24 mouse cellular contexts compared by ENCODE assay signal in genomic region chr6:17077270-17077669, GRCm38 (mm10). TPM values are rescaled to one million over a fixed set of nuclear protein-coding genes. Genes with fewer than 3 reads are reported as not detected.
DNase-seq lines count a peak whose midpoint lies in the region; ATAC-seq and TF ChIP-seq lines count a peak whose summit lies in the region.
"Had no signal": no experiment of that assay in that cellular context is flagged by ENCODE, and none has a peak within 500 bp of the region (broad histone marks: within the 10 kb centered on the region; RNA-seq: fewer than 3 reads in every experiment).

No protein-coding gene starts in this region.

- no peak for ATAC-seq in intestine, embryonic 14.5 days (replicated peaks; ENCODE audit: low FRiP score, low TSS enrichment, low read depth)
- ATAC-seq in intestine, embryonic 16.5 days: no peak
- ATAC-seq in stomach, embryonic 14.5 days (ENCODE audit: insufficient number of reproducible peaks, insufficient read depth, low FRiP score, low read depth): no peak
- ATAC-seq in stomach, postnatal 0 days (ENCODE audit: low FRiP score, low TSS enrichment): no peak
- ATAC-seq in megakaryocyte-erythroid progenitor cell, adult 5-6 weeks (replicated peaks; ENCODE audit: low FRiP score, low TSS enrichment, poor library complexity, severe bottlenecking): no peak
- ATAC-seq: activated CD4-positive, CD25-positive, alpha-beta regulatory T cell, adult 4 months; forebrain, embryonic 13.5 days; inflammation-experienced regulatory T-cells, adult 6 months; lung, postnatal 0 days; midbrain, embryonic 16.5 days had no signal

- H3K4me1 ChIP-seq in intestine, embryonic 14.5 days (replicated peaks; ENCODE audit: control insufficient read depth, insufficient read depth, low read length): peaks cover 26% of the 10 kb centered on the region
- H3K4me1 ChIP-seq in intestine, embryonic 16.5 days (ENCODE audit: control insufficient read depth, insufficient read depth, low read length): peaks cover 38% of the 10 kb centered on the region
- H3K4me1 ChIP-seq in stomach, embryonic 14.5 days (ENCODE audit: control insufficient read depth, insufficient read depth, low read length): peaks cover 21% of the 10 kb centered on the region; the same call in 1 of the 2 replicates
- H3K4me1 ChIP-seq in stomach, postnatal 0 days (replicated peaks; ENCODE audit: control insufficient read depth, insufficient read depth): peaks cover 9% of the 10 kb centered on the region
- no peaks in the 10 kb centered on the region for H3K4me1 ChIP-seq in lung, adult 2 months (ENCODE audit: control insufficient read depth, insufficient read depth, low read length)

- H3K9ac ChIP-seq in intestine, embryonic 14.5 days (ENCODE audit: low read length): no peak overlapping the region
- H3K9ac ChIP-seq in intestine, embryonic 16.5 days (ENCODE audit: low read depth, low read length): no peak overlapping the region
- no peak overlapping the region for H3K9ac ChIP-seq in stomach, embryonic 14.5 days (replicated peaks; ENCODE audit: low read depth, low read length)
- H3K9ac ChIP-seq in stomach, postnatal 0 days (ENCODE audit: low read length): no peak overlapping the region
- H3K9ac ChIP-seq: embryonic facial prominence, embryonic 13.5 days; forebrain, embryonic 13.5 days; hindbrain, embryonic 15.5 days; limb, embryonic 12.5 days; neural tube, embryonic 12.5 days had no signal

- 0 out of 2 replicates have a peak overlapping the region, but pooled peaks have one; percentile 2 for H3K27ac ChIP-seq in intestine, embryonic 14.5 days (ENCODE audit: low read depth)
- H3K27ac ChIP-seq in intestine, embryonic 16.5 days (ENCODE audit: low read length): no peak overlapping the region
- H3K27ac ChIP-seq in stomach, embryonic 14.5 days (ENCODE audit: low read length): peak overlapping the region; percentile 44; the same call in 1 of the 2 replicates
- H3K27ac ChIP-seq in stomach, postnatal 0 days (replicated peaks): no peak overlapping the region
- H3K27ac ChIP-seq: embryonic facial prominence, embryonic 13.5 days; forebrain, embryonic 13.5 days; hindbrain, embryonic 10.5 days; hindbrain, embryonic 15.5 days; limb, embryonic 12.5 days; neural tube, embryonic 12.5 days had no signal

- WGBS in intestine, embryonic 14.5 days: 84% methylated on average over 9 of the region's 9 CpGs
- 71% methylated on average over 9 of the region's 9 CpGs for WGBS in intestine, embryonic 16.5 days
- WGBS in stomach, embryonic 14.5 days: 82% methylated on average over 9 of the region's 9 CpGs
- WGBS in stomach, postnatal 0 days: 73% methylated on average over 9 of the region's 9 CpGs
- WGBS in lung, adult 2 months: 79% methylated on average over 9 of the region's 9 CpGs

- no peak for TF ChIP-seq EP300 in stomach, postnatal 0 days (optimal IDR thresholded peaks at IDR 0.05)

- DNase-seq in intestine, embryonic 14.5 days (ENCODE audit: low spot score): no peak
- no peak for DNase-seq in stomach, postnatal 0 days (ENCODE audit: low spot score)
- DNase-seq in fat pad, adult 2 months (ENCODE audit: extremely low read depth, low read depth, low spot score): peak; percentile 10
- DNase-seq in lung, adult 2 months: no peak
- DNase-seq: adrenal gland, adult 2 months; cerebellum, adult 8-10 months; gastrocnemius, postnatal 36 days; heart, postnatal 14 days; right cerebral cortex, postnatal 4 days; thymus, postnatal 14 days had no signal

- no peak overlapping the region for H3K4me2 ChIP-seq in intestine, embryonic 14.5 days (ENCODE audit: low read length)
- H3K4me2 ChIP-seq in intestine, embryonic 16.5 days (ENCODE audit: low read depth, low read length): no peak overlapping the region
- no peak overlapping the region for H3K4me2 ChIP-seq in stomach, embryonic 14.5 days (replicated peaks; ENCODE audit: low read depth, low read length)
- H3K4me2 ChIP-seq in stomach, postnatal 0 days (replicated peaks; ENCODE audit: low read depth): no peak overlapping the region
- H3K4me2 ChIP-seq: embryonic facial prominence, embryonic 13.5 days; forebrain, embryonic 13.5 days; hindbrain, embryonic 15.5 days; limb, embryonic 12.5 days; neural tube, embryonic 12.5 days had no signal

- H3K36me3 ChIP-seq in intestine, embryonic 14.5 days (ENCODE audit: control insufficient read depth, insufficient read depth, low read length): no peaks in the 10 kb centered on the region
- H3K36me3 ChIP-seq in intestine, embryonic 16.5 days (ENCODE audit: control insufficient read depth, insufficient read depth, low read length): no peaks in the 10 kb centered on the region
- no peaks in the 10 kb centered on the region for H3K36me3 ChIP-seq in stomach, embryonic 14.5 days (ENCODE audit: control insufficient read depth, insufficient read depth, low read length)
- no peaks in the 10 kb centered on the region for H3K36me3 ChIP-seq in stomach, postnatal 0 days (ENCODE audit: control insufficient read depth, insufficient read depth, low read length)
- H3K36me3 ChIP-seq: embryonic facial prominence, embryonic 13.5 days; hindbrain, embryonic 10.5 days; hindbrain, embryonic 15.5 days; limb, embryonic 12.5 days; neural tube, embryonic 12.5 days had no signal

- TF ChIP-seq POLR2A in lung, adult 2 months (IDR thresholded peaks at IDR 0.05; ENCODE audit: borderline replicate concordance, extremely low read depth, low read depth, low read length): no peak

- H3K4me3 ChIP-seq in intestine, embryonic 14.5 days (ENCODE audit: low read depth, low read length): no peak overlapping the region
- no peak overlapping the region for H3K4me3 ChIP-seq in intestine, embryonic 16.5 days (ENCODE audit: low read length)
- H3K4me3 ChIP-seq in stomach, embryonic 14.5 days (ENCODE audit: low read depth, low read length): no peak overlapping the region
- no peak overlapping the region for H3K4me3 ChIP-seq in stomach, postnatal 0 days (ENCODE audit: low read depth, low read length)
- no peak overlapping the region for H3K4me3 ChIP-seq in lung, adult 2 months (replicated peaks; ENCODE audit: extremely low read depth, low read depth, low read length)
- H3K4me3 ChIP-seq: embryonic facial prominence, embryonic 13.5 days; erythroblast, embryonic 14.5 days; forebrain, embryonic 13.5 days; hindbrain, embryonic 10.5 days; hindbrain, embryonic 15.5 days; limb, embryonic 12.5 days; neural tube, embryonic 12.5 days had no signal

- H3K9me3 ChIP-seq in intestine, embryonic 14.5 days (ENCODE audit: control insufficient read depth, low read length): no peaks in the 10 kb centered on the region
- H3K9me3 ChIP-seq in intestine, embryonic 16.5 days (ENCODE audit: control insufficient read depth, low read length): no peaks in the 10 kb centered on the region
- no peaks in the 10 kb centered on the region for H3K9me3 ChIP-seq in stomach, embryonic 14.5 days (ENCODE audit: control insufficient read depth, low read depth, low read length)
- H3K9me3 ChIP-seq in stomach, postnatal 0 days (ENCODE audit: control insufficient read depth, low read length): no peaks in the 10 kb centered on the region
- H3K9me3 ChIP-seq: embryonic facial prominence, embryonic 13.5 days; forebrain, embryonic 13.5 days; hindbrain, embryonic 10.5 days; hindbrain, embryonic 15.5 days; limb, embryonic 12.5 days; neural tube, embryonic 12.5 days had no signal

- TF ChIP-seq CTCF in stomach, postnatal 0 days (IDR thresholded peaks at IDR 0.05; ENCODE audit: low read depth): no peak
- TF ChIP-seq CTCF in lung, adult 2 months (IDR thresholded peaks at IDR 0.05; ENCODE audit: insufficient read depth, low read length): no peak

- H3K27me3 ChIP-seq in intestine, embryonic 14.5 days (replicated peaks; ENCODE audit: control insufficient read depth, insufficient read depth, low read length): no peaks in the 10 kb centered on the region
- no peaks in the 10 kb centered on the region for H3K27me3 ChIP-seq in intestine, embryonic 16.5 days (replicated peaks; ENCODE audit: control insufficient read depth, insufficient read depth, low read length)
- H3K27me3 ChIP-seq in stomach, embryonic 14.5 days (ENCODE audit: control insufficient read depth, insufficient read depth, low read length): no peaks in the 10 kb centered on the region
- H3K27me3 ChIP-seq in stomach, postnatal 0 days (ENCODE audit: control insufficient read depth, insufficient read depth, low read length): no peaks in the 10 kb centered on the region
- H3K27me3 ChIP-seq: embryonic facial prominence, embryonic 13.5 days; hindbrain, embryonic 15.5 days; limb, embryonic 12.5 days; neural tube, embryonic 12.5 days had no signal

RNA-seq across cellular contexts. Expression of gene Tes, which starts 12.3 kb away (rescaled TPM):
- polyA plus RNA-seq in intestine, embryonic 14.5 days (2014; fragmentation: Nextera tagmentation; extraction: Ambion mirVana): 114 and 132 TPM in 2 replicates
- 90.1 and 97.0 TPM in 2 replicates for polyA plus RNA-seq in intestine, embryonic 16.5 days (2015; fragmentation: Nextera tagmentation; extraction: Ambion mirVana)
- polyA plus RNA-seq in stomach, embryonic 14.5 days (2014; fragmentation: Nextera tagmentation; extraction: Ambion mirVana): 142 and 144 TPM in 2 replicates
- polyA plus RNA-seq in stomach, postnatal 0 days (2015; fragmentation: Nextera tagmentation; extraction: Ambion mirVana): 111 and 114 TPM in 2 replicates
- 2.9 and 3.5 TPM in 2 replicates for total RNA-seq in megakaryocyte-erythroid progenitor cell, adult 5-6 weeks (2014; fragmentation: Nextera tagmentation)
- 8.4 and 19.4 TPM in 2 replicates for total RNA-seq in megakaryocyte-erythroid progenitor cell, adult 5-6 weeks (2017)
- 15.5 and 20.3 TPM in 2 replicates for polyA plus RNA-seq in lung, adult 2 months (2012; rRNA removed)

Comparison
In these comparisons a context has a peak if more than half of its experiments do, and no peak if none do; other contexts are left out.
1. H3K27ac ChIP-seq: peak in intestine, embryonic 14.5 days (single experiment) and stomach, embryonic 14.5 days (single experiment); none in intestine, embryonic 16.5 days (single experiment) and stomach, postnatal 0 days (single experiment).